Mouse (Mus musculus) spleen, adult 2 months (tissue): ENCODE data around the gene Gnai1.

Experiments
- CTCF ChIP-seq: fragments of 200-500 bp; IDR thresholded peaks from 2 replicates; pipeline ENCODE4 v1.5.1; 2011; ENCODE audit warnings: mild to moderate bottlenecking, inconsistent platforms; ENCODE audit not compliant: insufficient read depth, insufficient read length, insufficient replicate concordance; ENCODE audit errors: extremely low read depth
- POLR2A ChIP-seq: fragments of 200-500 bp; IDR thresholded peaks from 2 replicates; pipeline ENCODE4 v1.6.1; 2011; ENCODE audit warnings: low read depth, low read length, inconsistent platforms

DNA sequence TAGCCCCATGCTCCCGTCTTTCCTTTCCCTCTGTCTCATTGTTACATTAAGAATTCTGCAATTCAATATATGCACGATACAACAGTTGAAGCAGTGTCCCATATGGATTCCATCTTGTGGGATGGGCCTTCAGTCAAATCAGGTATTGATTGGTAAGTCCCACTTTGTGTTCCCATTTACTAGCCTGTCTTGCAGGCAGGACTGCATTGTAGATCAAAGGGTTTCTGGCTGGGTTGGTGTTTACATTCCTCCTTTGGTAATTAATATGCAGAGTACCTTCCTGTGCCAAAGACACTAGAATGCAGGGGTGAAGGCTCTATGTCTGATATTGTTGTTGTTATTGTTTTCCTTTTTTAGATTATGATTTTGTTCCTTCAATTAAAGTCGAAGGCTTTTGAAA, 38.5 kb downstream of the Gnai1 start:
- no peak for TF ChIP-seq CTCF
- no peak for TF ChIP-seq POLR2A
